Mouse (Mus musculus): ENCODE measurements around the gene Olfr1226. TPM values are rescaled to one million over a fixed set of nuclear protein-coding genes. Genes with fewer than 3 reads are reported as not detected.
"Not testable (repeated sequence)": the region's sequence is repeated elsewhere in the genome, so short reads cannot be mapped to it uniquely, and the experiment has no call there.

The Olfr1226 gene
- polyA plus RNA-seq (2012; rRNA removed): not detected in 2 replicates

DNA sequence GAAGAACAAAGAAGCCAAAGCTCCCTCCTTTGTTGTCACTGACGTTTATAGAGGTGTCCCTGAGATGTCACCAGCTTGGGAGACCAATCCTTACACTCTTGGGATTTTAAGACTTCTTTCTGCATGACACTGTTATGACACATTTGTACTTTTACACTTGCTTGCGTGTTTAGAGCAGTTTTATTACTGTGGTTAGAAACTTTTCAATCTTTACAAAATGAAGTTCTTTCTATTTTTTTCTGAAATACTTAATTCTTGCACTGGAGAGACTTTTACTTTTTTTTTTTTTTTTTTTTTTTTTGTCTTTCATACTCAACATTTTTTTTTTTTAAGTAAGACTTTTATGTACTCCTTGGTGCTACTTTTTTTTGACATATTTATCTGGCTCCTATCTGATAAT lies at the start of gene Olfr1226:
Olfr1226 (minus strand) TSS at position 101 of the 400 bp plus-strand sequence.
- TF ChIP-seq POLR2A (IDR thresholded peaks at IDR 0.05; ENCODE audit: control insufficient read depth, low read depth, low read length) (no peak), CTCF (IDR thresholded peaks at IDR 0.05; ENCODE audit: control insufficient read depth, insufficient read depth, insufficient replicate concordance, low read depth, low read length) (no peak)
- H3K4me1 ChIP-seq (ENCODE audit: control insufficient read depth, insufficient read depth, low read length): no peaks in the 10 kb centered on the region
- H3K27me3 ChIP-seq (ENCODE audit: control insufficient read depth, insufficient read depth, low read length): no peaks in the 10 kb centered on the region
- no peak within 1 kb of the TSS for H3K4me3 ChIP-seq (ENCODE audit: control insufficient read depth, low read depth, low read length)
- no peak within 1 kb of the TSS for H3K27ac ChIP-seq (ENCODE audit: control insufficient read depth, insufficient read depth, low read depth, low read length)
- H3K36me3 ChIP-seq (ENCODE audit: control insufficient read depth, insufficient read depth, low read length): no peaks in the 10 kb centered on the region

- H3K4me1 ChIP-seq (ENCODE audit: control insufficient read depth, insufficient read depth, low read length): no peaks in the 10 kb centered on the region
- H3K36me3 ChIP-seq (ENCODE audit: control insufficient read depth, insufficient read depth, low read length): no peaks in the 10 kb centered on the region
- TF ChIP-seq POLR2A (IDR thresholded peaks at IDR 0.05; ENCODE audit: control insufficient read depth, low read depth, low read length): no peak
- no peak for TF ChIP-seq CTCF (IDR thresholded peaks at IDR 0.05; ENCODE audit: control insufficient read depth, insufficient read depth, insufficient replicate concordance, low read depth, low read length)
- no peak overlapping the region for H3K27ac ChIP-seq (ENCODE audit: control insufficient read depth, insufficient read depth, low read depth, low read length)
- no peaks in the 10 kb centered on the region for H3K27me3 ChIP-seq (ENCODE audit: control insufficient read depth, insufficient read depth, low read length)
- H3K4me3 ChIP-seq (ENCODE audit: control insufficient read depth, low read depth, low read length): no peak overlapping the region
Observed at GRCm38 (mm10) chr2:89196325-89196982, 3.4 kb downstream of the Olfr1226 start.

- no peak for TF ChIP-seq CTCF (IDR thresholded peaks at IDR 0.05; ENCODE audit: control insufficient read depth, insufficient read depth, insufficient replicate concordance, low read depth, low read length)
- TF ChIP-seq POLR2A (IDR thresholded peaks at IDR 0.05; ENCODE audit: control insufficient read depth, low read depth, low read length): no peak
- Histone ChIP-seq H3K36me3 (ENCODE audit: control insufficient read depth, insufficient read depth, low read length) (no peaks in the 10 kb centered on the region), H3K4me1 (ENCODE audit: control insufficient read depth, insufficient read depth, low read length) (no peaks in the 10 kb centered on the region), H3K27ac (ENCODE audit: control insufficient read depth, insufficient read depth, low read depth, low read length) (no peak within 1 kb of the TSS), H3K27me3 (ENCODE audit: control insufficient read depth, insufficient read depth, low read length) (no peaks in the 10 kb centered on the region), H3K4me3 (ENCODE audit: control insufficient read depth, low read depth, low read length) (no peak within 1 kb of the TSS)
Observed at GRCm38 (mm10) chr2:89174569-89174968, 25.3 kb downstream of the Olfr1226 start, which contains the start of gene Olfr1225. Olfr1225 (minus strand) TSS chr2:89174669.

GRCm38 (mm10) chr2:89164711-89165110 lies 35.1 kb downstream of the Olfr1226 start:
- H3K4me1 ChIP-seq (ENCODE audit: control insufficient read depth, insufficient read depth, low read length); H3K27me3 ChIP-seq (ENCODE audit: control insufficient read depth, insufficient read depth, low read length); H3K27ac ChIP-seq (ENCODE audit: control insufficient read depth, insufficient read depth, low read depth, low read length); H3K4me3 ChIP-seq (ENCODE audit: control insufficient read depth, low read depth, low read length); H3K36me3 ChIP-seq (ENCODE audit: control insufficient read depth, insufficient read depth, low read length): not testable (repeated sequence)

DNA sequence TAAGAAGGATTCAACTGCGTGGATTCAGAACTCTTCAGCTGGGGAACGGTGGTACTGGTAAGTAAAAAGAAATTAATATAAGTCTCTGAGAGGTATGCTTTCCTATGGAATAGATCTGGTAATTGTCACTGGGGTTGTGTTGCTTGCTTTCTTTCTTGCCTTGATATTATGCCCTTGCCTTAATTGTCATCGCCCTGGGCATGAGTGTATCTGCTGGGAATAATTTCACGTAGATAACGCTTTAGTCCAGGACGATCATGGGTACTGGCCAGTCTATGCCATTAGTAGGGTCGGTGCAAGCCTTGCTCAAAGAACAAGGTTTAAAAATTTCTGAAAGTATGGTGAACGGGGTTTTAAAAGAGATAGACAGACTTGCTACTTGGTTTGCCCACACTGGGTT lies 35.9 kb downstream of the Olfr1226 start, which contains the start of gene Olfr1224-ps1:
Olfr1224-ps1 (minus strand) TSS at position 101 of the 400 bp plus-strand sequence.
- not testable (repeated sequence) for H3K4me1 ChIP-seq (ENCODE audit: control insufficient read depth, insufficient read depth, low read length); H3K27ac ChIP-seq (ENCODE audit: control insufficient read depth, insufficient read depth, low read depth, low read length); H3K36me3 ChIP-seq (ENCODE audit: control insufficient read depth, insufficient read depth, low read length); H3K4me3 ChIP-seq (ENCODE audit: control insufficient read depth, low read depth, low read length); H3K27me3 ChIP-seq (ENCODE audit: control insufficient read depth, insufficient read depth, low read length)

DNA sequence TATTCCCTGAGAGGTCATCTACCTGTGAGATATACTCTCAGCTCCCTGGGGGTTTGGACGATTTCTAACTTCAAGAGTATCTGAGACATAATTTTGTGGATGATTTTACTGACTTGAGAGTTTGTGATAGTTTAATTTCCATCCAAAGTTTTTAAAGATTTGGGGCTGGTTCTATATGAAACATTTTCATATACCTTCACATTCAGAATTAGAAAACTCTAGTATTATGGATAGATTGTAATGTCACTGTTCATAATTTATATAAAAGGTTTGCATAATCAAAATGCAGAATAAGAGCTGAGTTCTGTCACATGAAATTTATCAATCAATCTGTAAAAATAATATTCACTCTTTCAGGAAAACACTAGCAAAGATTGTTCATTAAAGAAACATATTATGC lies 48.4 kb downstream of the Olfr1226 start, which contains the start of gene Olfr1223:
Olfr1223 (minus strand) TSS at position 101 of the 400 bp plus-strand sequence.
- Histone ChIP-seq H3K27me3 (ENCODE audit: control insufficient read depth, insufficient read depth, low read length) (no peaks in the 10 kb centered on the region), H3K36me3 (ENCODE audit: control insufficient read depth, insufficient read depth, low read length) (no peaks in the 10 kb centered on the region), H3K4me3 (ENCODE audit: control insufficient read depth, low read depth, low read length) (no peak within 1 kb of the TSS), H3K27ac (ENCODE audit: control insufficient read depth, insufficient read depth, low read depth, low read length) (no peak within 1 kb of the TSS), H3K4me1 (ENCODE audit: control insufficient read depth, insufficient read depth, low read length) (no peaks in the 10 kb centered on the region)
- TF ChIP-seq CTCF (IDR thresholded peaks at IDR 0.05; ENCODE audit: control insufficient read depth, insufficient read depth, insufficient replicate concordance, low read depth, low read length): no peak
- TF ChIP-seq POLR2A (IDR thresholded peaks at IDR 0.05; ENCODE audit: control insufficient read depth, low read depth, low read length): no peak

Other genes starting within 250 kb of the Olfr1226 start
- gene Olfr1212, start 246.1 kb downstream of the Olfr1226 start, polyA plus RNA-seq (2012; rRNA removed): not detected in 2 replicates
- gene Gm13762, start 219.8 kb downstream of the Olfr1226 start, polyA plus RNA-seq (2012; rRNA removed): not detected in 2 replicates
- not detected in 2 replicates for gene Olfr1214, start 207.4 kb downstream of the Olfr1226 start, polyA plus RNA-seq (2012; rRNA removed)
- not detected in 2 replicates for gene Olfr1215, start 193.1 kb downstream of the Olfr1226 start, polyA plus RNA-seq (2012; rRNA removed)
- not detected in 2 replicates for gene Olfr1216, start 181.7 kb downstream of the Olfr1226 start, polyA plus RNA-seq (2012; rRNA removed)
- gene Olfr1217, start 168.0 kb downstream of the Olfr1226 start, polyA plus RNA-seq (2012; rRNA removed): not detected in 2 replicates
- gene Olfr1218, start 138.9 kb downstream of the Olfr1226 start, polyA plus RNA-seq (2012; rRNA removed): not detected in 2 replicates
- not detected in 2 replicates for gene Olfr1219, start 116.5 kb downstream of the Olfr1226 start, polyA plus RNA-seq (2012; rRNA removed)
- gene Olfr1220, start 93.2 kb downstream of the Olfr1226 start, polyA plus RNA-seq (2012; rRNA removed): not detected in 2 replicates
- not detected in 2 replicates for gene Olfr1221, start 82.8 kb downstream of the Olfr1226 start, polyA plus RNA-seq (2012; rRNA removed)
- gene Olfr1222, start 67.0 kb downstream of the Olfr1226 start, polyA plus RNA-seq (2012; rRNA removed): not detected in 2 replicates
- gene Olfr1223, start 48.5 kb downstream of the Olfr1226 start, polyA plus RNA-seq (2012; rRNA removed): not detected in 2 replicates
- gene Olfr1224-ps1, start 36.0 kb downstream of the Olfr1226 start, polyA plus RNA-seq (2012; rRNA removed): not detected in 2 replicates
- gene Olfr1225, start 25.4 kb downstream of the Olfr1226 start, polyA plus RNA-seq (2012; rRNA removed): not detected in 2 replicates
- gene Olfr1228, start 54.0 kb upstream of the Olfr1226 start, polyA plus RNA-seq (2012; rRNA removed): not detected in 2 replicates
- not detected in 2 replicates for gene Olfr1229, start 88.0 kb upstream of the Olfr1226 start, polyA plus RNA-seq (2012; rRNA removed)
- not detected in 2 replicates for gene Olfr1230, start 97.2 kb upstream of the Olfr1226 start, polyA plus RNA-seq (2012; rRNA removed)
- not detected in 2 replicates for gene Olfr1231, start 107.0 kb upstream of the Olfr1226 start, polyA plus RNA-seq (2012; rRNA removed)
- not detected in 2 replicates for gene Olfr1232, start 129.6 kb upstream of the Olfr1226 start, polyA plus RNA-seq (2012; rRNA removed)
- gene Olfr1233, start 142.3 kb upstream of the Olfr1226 start, polyA plus RNA-seq (2012; rRNA removed): 0.14 TPM in 1 of 2 replicates, not detected in the other
- gene Olfr1234, start 164.8 kb upstream of the Olfr1226 start, polyA plus RNA-seq (2012; rRNA removed): not detected in 2 replicates
- not detected in 2 replicates for gene Olfr1238, start 209.6 kb upstream of the Olfr1226 start, polyA plus RNA-seq (2012; rRNA removed)
- not detected in 2 replicates for gene Olfr1239, start 220.4 kb upstream of the Olfr1226 start, polyA plus RNA-seq (2012; rRNA removed)
- not detected in 2 replicates for gene Olfr1240, start 243.0 kb upstream of the Olfr1226 start, polyA plus RNA-seq (2012; rRNA removed)